Mouse (Mus musculus) ES-E14 (cell line): Measurements from ENCODE around the gene Gm6020. TPM values are rescaled to one million over a fixed set of nuclear protein-coding genes. Genes with fewer than 3 reads are reported as not detected.

ENCODE experiments used
- DNase-seq: peaks from one replicate; pipeline ENCODE4 v3.0.0-alpha.2; 2013; ENCODE audit warnings: low read depth, low spot score
- H3K27ac ChIP-seq: 2 replicates; pipeline ENCODE4 v1.5.1; 2012; ENCODE audit warnings: low read depth, mild to moderate bottlenecking, low read length, moderate library complexity, mixed read lengths; ENCODE audit not compliant: poor library complexity, insufficient read depth, severe bottlenecking
- H3K36me3 ChIP-seq: 2 replicates; pipeline ENCODE4 v1.6.1; 2012; ENCODE audit warnings: mild to moderate bottlenecking, low read length, moderate library complexity, mixed read lengths; ENCODE audit not compliant: control insufficient read depth, poor library complexity, insufficient read depth, severe bottlenecking
- H3K4me1 ChIP-seq, 2 experiments: fragments of 150-350 bp in 1 of 2; sonication (generic) in 1 of 2; 2 replicates each; pipeline ENCODE4 v1.6.1; 2012; ENCODE audit warnings: low read length in 2 of 2, mild to moderate bottlenecking in 1 of 2, mixed read lengths in 1 of 2; ENCODE audit not compliant: control insufficient read depth in 2 of 2, insufficient read depth in 2 of 2, poor library complexity in 1 of 2
- H3K4me3 ChIP-seq, 2 experiments: fragments of 150-350 bp in 1 of 2; sonication (generic) in 1 of 2; 2 replicates each; pipeline ENCODE4 v1.5.1; 2012; ENCODE audit warnings: low read length in 2 of 2, low read depth in 1 of 2, mild to moderate bottlenecking in 1 of 2, mixed read lengths in 1 of 2; ENCODE audit not compliant: insufficient read depth in 1 of 2, poor library complexity in 1 of 2, severe bottlenecking in 1 of 2
- H3K9ac ChIP-seq: 2 replicates; pipeline ENCODE4 v1.6.1; 2012; ENCODE audit warnings: low read depth, mild to moderate bottlenecking, low read length, mixed read lengths; ENCODE audit not compliant: poor library complexity, insufficient read depth, severe bottlenecking
- H3K9me3 ChIP-seq: fragments of 150-350 bp; sonication (generic); 2 replicates; pipeline ENCODE4 v1.6.1; 2012; ENCODE audit warnings: low read depth, mild to moderate bottlenecking, low read length; ENCODE audit not compliant: control insufficient read depth, insufficient read depth
- CHD2 ChIP-seq: IDR thresholded peaks from 2 replicates; pipeline ENCODE4 v1.6.1; 2014; ENCODE audit warnings: mild to moderate bottlenecking, low read depth, low read length, inconsistent platforms
- HCFC1 ChIP-seq: IDR thresholded peaks from 2 replicates; pipeline ENCODE4 v1.6.1; 2012; ENCODE audit warnings: low read length, inconsistent platforms, borderline replicate concordance; ENCODE audit not compliant: insufficient read depth
- MAFK ChIP-seq: IDR thresholded peaks from 2 replicates; pipeline ENCODE4 v1.6.1; 2014; ENCODE audit warnings: mild to moderate bottlenecking, low read depth, low read length, inconsistent platforms; ENCODE audit not compliant: insufficient read depth
- ZC3H11A ChIP-seq: IDR thresholded peaks from 2 replicates; pipeline ENCODE4 v1.6.1; 2012; ENCODE audit warnings: low read depth, mild to moderate bottlenecking, inconsistent platforms, low read length, borderline replicate concordance
- ZNF384 ChIP-seq: IDR thresholded peaks from 2 replicates; pipeline ENCODE4 v1.6.1; 2012; ENCODE audit warnings: low read depth, low read length, inconsistent platforms
- in situ Hi-C, 2 experiments: fragments of 600-800 bp; cut with MboI; formaldehyde crosslinking; loops; one replicate each; pipeline ENCODE4 v1.15.1; 2025; ENCODE audit warnings: low sequenced_read_pairs in 2 of 2, inconsistent platforms in 1 of 2; ENCODE audit not compliant: unreplicated experiment in 2 of 2
- total RNA-seq: library from RNA; depleted of rRNA; stranded (reverse); fragments of 300-350 nt; gene quantifications from 2 replicates; pipeline ENCODE4 v1.2.3, GENCODE M21; 2012

Gm6020 gene
- total RNA-seq, 1 experiment, result not detected

GRCm38 (mm10) chr19:61223706-61224328 is 40.1 kb downstream of the Gm6020 start:
- no peak overlapping the region for H3K4me3 ChIP-seq
- no peak overlapping the region for H3K9ac ChIP-seq
- no peak overlapping the region for H3K27ac ChIP-seq
- H3K4me1 ChIP-seq, result peaks cover 0 to 5% of the 10 kb centered on the region in 2 experiments; a peak in 1 of 4 replicates
- in situ Hi-C loops, result no loop called here
- no peaks in the 10 kb centered on the region for H3K9me3 ChIP-seq
- TF ChIP-seq ZC3H11A (no peak), CHD2 (no peak), MAFK (no peak), ZNF384 (no peak), HCFC1 (no peak)
- H3K36me3 ChIP-seq, result peaks cover 7% of the 10 kb centered on the region; the same call in 1 of the 2 replicates
- peak; percentile 96 for DNase-seq

DNA sequence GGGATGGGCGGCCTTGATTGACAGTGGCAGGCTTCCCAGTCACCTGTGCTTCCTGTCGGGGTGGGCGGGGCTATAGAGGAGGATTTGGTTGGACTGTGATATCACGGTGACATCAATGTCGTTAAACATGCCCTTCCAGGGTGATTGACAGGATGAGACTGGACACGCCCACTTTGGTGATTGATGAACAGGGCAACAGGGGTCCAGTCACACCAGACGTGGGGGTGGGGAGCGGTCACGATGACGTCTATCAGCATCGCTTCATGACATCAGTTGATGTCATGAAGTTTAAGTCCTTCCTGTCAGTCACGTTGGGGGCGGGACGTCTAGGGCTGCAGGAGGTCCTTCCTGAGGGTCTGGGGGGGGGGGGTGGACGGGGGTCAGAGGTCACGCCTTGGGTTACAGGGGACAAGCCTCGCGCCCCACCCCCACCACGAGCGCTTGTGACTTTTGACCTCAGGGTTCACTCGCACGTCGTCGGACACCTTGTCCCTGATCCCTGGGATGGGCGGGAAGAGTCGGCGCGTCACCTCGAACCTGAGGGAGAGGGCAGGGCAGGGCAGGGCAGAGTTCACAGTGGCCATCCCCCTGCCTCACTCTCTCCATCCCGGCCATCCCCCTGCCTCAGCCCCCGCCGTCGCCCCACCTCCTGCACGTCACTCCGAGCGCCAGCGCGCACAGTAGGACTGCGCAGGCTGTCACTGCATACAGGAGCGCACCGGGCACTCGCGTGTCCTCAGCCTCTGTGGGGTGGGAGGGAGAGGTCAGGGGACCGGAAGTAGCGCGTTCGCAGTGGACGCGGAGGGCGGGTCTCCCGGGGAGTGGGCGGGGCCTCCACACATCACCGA is 41.2 kb downstream of the Gm6020 start:
- peak overlapping the region; percentile 92 for H3K27ac ChIP-seq
- peak overlapping the region; percentile 24; the same call in 1 of the 2 replicates for H3K9ac ChIP-seq
- TF ChIP-seq MAFK, result no peak
- 0 out of 2 replicates have a peak, but pooled peaks have one; percentile 14 for TF ChIP-seq CHD2
- H3K9me3 ChIP-seq, result no peaks in the 10 kb centered on the region
- H3K4me1 ChIP-seq, result peaks cover 0 to 5% of the 10 kb centered on the region in 2 experiments; a peak in 1 of 4 replicates
- H3K36me3 ChIP-seq, result peaks cover 7% of the 10 kb centered on the region; the same call in 1 of the 2 replicates
- in situ Hi-C loops, result no loop called here
- DNase-seq, result no peak
- H3K4me3 ChIP-seq, result peak overlapping the region; percentile 71 to 76

GRCm38 (mm10) chr19:61225526-61226400 is 42.1 kb downstream of the Gm6020 start:
- Histone ChIP-seq H3K9ac (peak overlapping the region; percentile 19; the same call in 1 of the 2 replicates), H3K27ac (peak overlapping the region; percentile 92), H3K4me1 (peaks cover 0 to 5% of the 10 kb centered on the region in 2 experiments; a peak in 1 of 4 replicates), H3K4me3 (peak overlapping the region; percentile 71 to 76), H3K36me3 (peaks cover 7% of the 10 kb centered on the region; the same call in 1 of the 2 replicates), H3K9me3 (no peaks in the 10 kb centered on the region)
- TF ChIP-seq ZC3H11A (no peak), MAFK (no peak), ZNF384 (no peak)
- DNase-seq, result peak; percentile 82
- in situ Hi-C loops, result no loop called here

GRCm38 (mm10) chr19:61226401-61226927 is 42.8 kb downstream of the Gm6020 start:
- Histone ChIP-seq H3K27ac (peak overlapping the region; percentile 92), H3K9ac (no peak overlapping the region; the same call in 1 of the 2 replicates), H3K36me3 (peaks cover 7% of the 10 kb centered on the region; the same call in 1 of the 2 replicates), H3K4me3 (peak overlapping the region; percentile 71 to 76), H3K4me1 (peaks cover 0 to 5% of the 10 kb centered on the region in 2 experiments; a peak in 1 of 4 replicates), H3K9me3 (no peaks in the 10 kb centered on the region)
- in situ Hi-C loops, result no loop called here
- TF ChIP-seq MAFK (no peak), ZNF384 (no peak), CHD2 (no peak), HCFC1 (no peak), ZC3H11A (no peak)
- peak; percentile 36 for DNase-seq
